Mouse (Mus musculus): ENCODE results near the gene Tfap2c. TPM values are rescaled to one million over a fixed set of nuclear protein-coding genes. Genes with fewer than 3 reads are reported as not detected.

Gene Tfap2c
- total RNA-seq, 2 experiments from 2014 or later, result not detected

GRCm38 (mm10) chr2:172605642-172606041 lies 56.2 kb downstream of the Tfap2c start:
- intact Hi-C loops (cut with DNase I), result no loop called here
- DNase-seq, result no peak

- no peak for DNase-seq
- intact Hi-C loops (cut with DNase I), result no loop called here
These were observed 58.3 kb downstream of the Tfap2c start for GRCm38 (mm10) chr2:172607710-172608109.

Other genes starting within 250 kb of the Tfap2c start
- gene Fam210b, start 204.0 kb upstream of the Tfap2c start, total RNA-seq (2021), result 1 to 10 TPM; 6.8 to 7.1 TPM
- 1 to 10 TPM in 1 of 2 experiments, under 1 TPM in 1; 0.95 to 1.1 TPM for gene Aurka, start 179.1 kb upstream of the Tfap2c start, total RNA-seq (2021)
- gene Cstf1, start 178.9 kb upstream of the Tfap2c start, total RNA-seq (2021), result 10 to 100 TPM; 18.2 to 19.6 TPM
- gene Cass4, start 155.8 kb upstream of the Tfap2c start, total RNA-seq (2021), result under 1 TPM; 0.36 to 0.46 TPM
- gene Rtf2, start 109.0 kb upstream of the Tfap2c start, total RNA-seq (2021), result 10 to 100 TPM; 31.9 to 34.3 TPM
- not detected for gene Gcnt7, start 91.0 kb upstream of the Tfap2c start, total RNA-seq (2021)
- gene Fam209, start 77.1 kb upstream of the Tfap2c start, total RNA-seq (2021), result not detected